In the genomic region with DNA sequence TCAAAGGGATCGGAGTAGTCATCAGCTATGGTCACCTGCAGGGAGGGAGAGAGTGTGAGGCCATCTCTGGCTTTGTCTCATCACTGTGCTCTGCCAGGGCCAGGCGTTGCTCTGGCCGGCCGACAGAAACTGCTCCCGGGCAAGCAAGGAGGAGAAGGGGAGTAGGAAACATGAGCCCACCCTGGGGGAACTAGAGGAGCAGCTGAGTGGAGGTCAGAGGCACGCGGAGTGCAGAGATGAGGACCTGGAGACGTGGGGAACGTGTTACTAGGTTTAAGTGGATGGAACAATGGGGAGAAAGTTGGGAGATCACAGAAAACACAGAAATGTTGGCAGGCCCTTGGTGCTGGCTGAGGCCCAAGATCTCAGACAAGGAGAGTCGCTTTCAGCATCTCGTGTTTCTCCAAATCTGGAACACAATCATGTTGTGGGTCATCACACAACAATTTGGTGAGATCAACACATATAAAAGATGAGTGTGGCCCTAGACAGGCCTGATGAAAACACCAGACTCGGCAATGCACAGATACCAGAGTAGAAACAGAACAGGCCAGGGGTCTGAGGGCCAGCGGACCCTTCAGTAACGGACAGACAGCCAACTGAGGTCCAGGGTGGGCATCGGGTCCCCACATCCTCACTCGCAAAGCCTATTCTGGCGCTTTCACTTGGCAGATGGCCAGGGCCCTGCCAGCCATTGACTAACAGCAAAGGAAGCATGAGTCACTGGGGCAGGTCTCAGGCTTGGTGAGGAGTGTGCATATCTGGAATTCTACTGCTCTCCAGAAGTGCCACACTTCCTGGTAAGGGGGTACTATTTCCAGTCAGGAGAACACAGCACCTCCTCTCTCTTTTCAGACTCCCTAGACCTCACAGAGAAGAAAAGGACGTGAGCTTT, we compare ENCODE assay signal across 8 mouse cellular contexts. TPM values are rescaled to one million over a fixed set of nuclear protein-coding genes. Genes with fewer than 3 reads are reported as not detected.
DNase-seq lines count a peak whose midpoint lies in the region; ATAC-seq and TF ChIP-seq lines count a peak whose summit lies in the region.

No protein-coding gene starts in this region.

- peak; percentile 51 for ATAC-seq in forebrain, embryonic 14.5 days
- no peak for ATAC-seq in limb, embryonic 11.5 days (ENCODE audit: insufficient number of reproducible peaks, low FRiP score, low TSS enrichment, low read depth)
- peak; percentile 8; the same call in 1 of the 2 replicates for ATAC-seq in midbrain, embryonic 11.5 days (ENCODE audit: low FRiP score)
- no peak for ATAC-seq in CD4-positive, CD25-positive, alpha-beta regulatory T cell, adult 4 months

- H3K27me3 ChIP-seq in forebrain, embryonic 14.5 days (replicated peaks; ENCODE audit: control insufficient read depth, insufficient read depth, low read length) = no peaks in the 10 kb centered on the region
- H3K27me3 ChIP-seq in limb, embryonic 11.5 days (ENCODE audit: control insufficient read depth, insufficient read depth, low read length) = no peaks in the 10 kb centered on the region
- peaks cover 2% of the 10 kb centered on the region; the same call in 1 of the 2 replicates for H3K27me3 ChIP-seq in midbrain, embryonic 11.5 days (ENCODE audit: control insufficient read depth, insufficient read depth, low read length)

- WGBS in forebrain, embryonic 14.5 days = 15% methylated on average over 18 of the region's 18 CpGs
- 35% methylated on average over 18 of the region's 18 CpGs for WGBS in limb, embryonic 11.5 days
- WGBS in midbrain, embryonic 11.5 days = 37% methylated on average over 18 of the region's 18 CpGs

- peaks cover 15% of the 10 kb centered on the region; the same call in 1 of the 2 replicates for H3K36me3 ChIP-seq in forebrain, embryonic 14.5 days (ENCODE audit: control insufficient read depth, insufficient read depth, low read length)
- no peaks in the 10 kb centered on the region for H3K36me3 ChIP-seq in limb, embryonic 11.5 days (ENCODE audit: control insufficient read depth, insufficient read depth, low read length)
- H3K36me3 ChIP-seq in midbrain, embryonic 11.5 days (ENCODE audit: control insufficient read depth, insufficient read depth, low read length) = no peaks in the 10 kb centered on the region

- no peak for TF ChIP-seq CTCF in brain, embryonic 14.5 days (IDR thresholded peaks at IDR 0.05; ENCODE audit: borderline replicate concordance, extremely low read depth, insufficient read depth, insufficient read length)

- H3K27ac ChIP-seq in forebrain, embryonic 14.5 days (ENCODE audit: low read depth, low read length) = peak overlapping the region; percentile 73; the same call in 1 of the 2 replicates
- H3K27ac ChIP-seq in limb, embryonic 11.5 days (replicated peaks; ENCODE audit: low read depth, low read length) = peak overlapping the region; percentile 51; the same call in 1 of the 2 replicates
- peak overlapping the region; percentile 37; the same call in 1 of the 2 replicates for H3K27ac ChIP-seq in midbrain, embryonic 11.5 days (ENCODE audit: low read depth, low read length)

- no peak for TF ChIP-seq POLR2A in brain, embryonic 14.5 days (IDR thresholded peaks at IDR 0.05; ENCODE audit: borderline replicate concordance, extremely low read depth, insufficient read depth, insufficient read length, poor library complexity, severe bottlenecking)

- peak overlapping the region; percentile 3; the same call in 1 of the 2 replicates for H3K4me2 ChIP-seq in forebrain, embryonic 14.5 days (ENCODE audit: low read length)
- no peak overlapping the region; the same call in 1 of the 2 replicates for H3K4me2 ChIP-seq in limb, embryonic 11.5 days (ENCODE audit: low read depth, severe bottlenecking)
- no peak overlapping the region for H3K4me2 ChIP-seq in midbrain, embryonic 11.5 days

- H3K4me3 ChIP-seq in forebrain, embryonic 14.5 days (ENCODE audit: low read depth, low read length) = no peak overlapping the region
- H3K4me3 ChIP-seq in limb, embryonic 11.5 days (ENCODE audit: low read depth, low read length) = no peak overlapping the region
- H3K4me3 ChIP-seq in midbrain, embryonic 11.5 days (ENCODE audit: low read depth, low read length) = no peak overlapping the region

- H3K4me1 ChIP-seq in forebrain, embryonic 14.5 days (ENCODE audit: control insufficient read depth, insufficient read depth, low read length) = peaks cover 62% of the 10 kb centered on the region
- H3K4me1 ChIP-seq in limb, embryonic 11.5 days (ENCODE audit: control insufficient read depth, insufficient read depth, low read length) = peaks cover 68% of the 10 kb centered on the region
- H3K4me1 ChIP-seq in midbrain, embryonic 11.5 days (ENCODE audit: control insufficient read depth, insufficient read depth, low read length) = peaks cover 55% of the 10 kb centered on the region

- peak overlapping the region; percentile 1; the same call in 1 of the 2 replicates for H3K9ac ChIP-seq in forebrain, embryonic 14.5 days (ENCODE audit: low read length)
- no peak overlapping the region for H3K9ac ChIP-seq in limb, embryonic 11.5 days (ENCODE audit: low read length)
- H3K9ac ChIP-seq in midbrain, embryonic 11.5 days (ENCODE audit: low read length) = no peak overlapping the region

- H3K9me3 ChIP-seq in forebrain, embryonic 14.5 days (replicated peaks; ENCODE audit: control insufficient read depth, low read length) = no peaks in the 10 kb centered on the region
- H3K9me3 ChIP-seq in limb, embryonic 11.5 days (ENCODE audit: control insufficient read depth, low read length) = no peaks in the 10 kb centered on the region
- H3K9me3 ChIP-seq in midbrain, embryonic 11.5 days (ENCODE audit: control insufficient read depth, low read length) = no peaks in the 10 kb centered on the region

- DNase-seq in MN1 (ENCODE audit: low spot score) = peak; percentile 75
- peak; percentile 83 for DNase-seq in brain, embryonic 14.5 days (ENCODE audit: low read depth)
- peak; percentile 74 for DNase-seq in forebrain, embryonic 14.5 days (ENCODE audit: low spot score)
- peak; percentile 68 to 69 for DNase-seq in heart, postnatal 36 days
- no peak for DNase-seq in limb, embryonic 11.5 days (ENCODE audit: low spot score)
- peak; percentile 90 for DNase-seq in midbrain, embryonic 11.5 days (ENCODE audit: low spot score, missing footprints)
- DNase-seq in urinary bladder, adult 2 months (ENCODE audit: low spot score) = peak; percentile 71

- intact Hi-C loops in heart, postnatal 36 days (cut with DNase I) = loop anchor here (1.0 kb wide), 1 partner anchor 39 kb away; no protein-coding TSS in a partner anchor

RNA-seq across cellular contexts. Expression of a gene that starts 42.9 kb away (rescaled TPM):
- polyA plus RNA-seq in brain, embryonic 14.5 days (2012; rRNA removed) = 36.4 and 47.2 TPM in 2 replicates
- 14.1 and 14.5 TPM in 2 replicates for polyA plus RNA-seq in forebrain, embryonic 14.5 days (2014; fragmentation: Nextera tagmentation; extraction: Ambion mirVana)
- total RNA-seq in heart, postnatal 36 days (2021) = 10 to 100 TPM; 24.2 to 40.9 TPM
- polyA plus RNA-seq in limb, embryonic 11.5 days (2014; fragmentation: Nextera tagmentation; extraction: Ambion mirVana) = 6.4 and 6.5 TPM in 2 replicates
- polyA plus RNA-seq in midbrain, embryonic 11.5 days (2014; fragmentation: Nextera tagmentation; extraction: Ambion mirVana) = 2.7 and 2.8 TPM in 2 replicates
- 29.4 and 40.4 TPM in 2 replicates for polyA plus RNA-seq in urinary bladder, adult 2 months (2012; rRNA removed)
- polyA plus RNA-seq in CD4-positive, CD25-positive, alpha-beta regulatory T cell, adult 4 months (2017; shearing (Covaris generic)) = under 1 TPM in 1 of 2 experiments, not detected in 1; 0.34 TPM

Comparison
In these comparisons a context has a peak if more than half of its experiments do, and no peak if none do; other contexts are left out.
1. ATAC-seq: peak in forebrain, embryonic 14.5 days (single experiment) and midbrain, embryonic 11.5 days (single experiment); none in limb, embryonic 11.5 days (single experiment) and CD4-positive, CD25-positive, alpha-beta regulatory T cell, adult 4 months (single experiment).
2. Peak in every context shown above with its lines, with median percentiles within 50 percentile points of each other: H3K27ac ChIP-seq.